Mouse (Mus musculus): ENCODE data around the gene Parl. TPM values are rescaled to one million over a fixed set of nuclear protein-coding genes. Genes with fewer than 3 reads are reported as not detected.

The Parl gene
- polyA plus RNA-seq, 1 experiment: 46.3 TPM

DNA sequence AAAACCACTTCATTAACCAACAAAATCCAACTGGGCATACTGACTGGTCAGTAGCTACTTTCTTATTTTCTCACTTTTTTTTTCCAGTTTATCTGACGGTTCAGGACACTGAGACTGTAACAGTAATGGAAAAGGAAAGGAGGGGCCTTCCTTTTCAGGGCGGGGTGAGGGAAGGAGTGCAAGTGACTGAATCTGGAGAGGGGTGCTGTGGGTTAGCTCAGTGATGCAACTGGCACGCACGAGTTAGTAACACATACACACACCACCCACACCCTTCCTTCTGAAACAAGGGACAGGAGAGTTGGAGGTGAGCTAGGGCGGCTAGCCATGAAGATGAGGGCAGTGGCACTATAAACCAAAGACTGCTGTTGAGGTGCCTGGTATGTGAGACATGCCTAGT is 21.7 kb upstream of the Parl start:
- Histone ChIP-seq H3K36me3 (ENCODE audit: control insufficient read depth, insufficient read depth, low read length) (no peaks in the 10 kb centered on the region), H3K4me3 (ENCODE audit: control insufficient read depth, insufficient read depth, low read length) (no peak overlapping the region), H3K4me1 (replicated peaks; ENCODE audit: control insufficient read depth, insufficient read depth, low read length) (no peaks in the 10 kb centered on the region), H3K27ac (ENCODE audit: control insufficient read depth, insufficient read depth, low read length) (no peak overlapping the region), H3K27me3 (ENCODE audit: control insufficient read depth, insufficient read depth, low read length) (no peaks in the 10 kb centered on the region)
- 83% methylated on average over 5 of the region's 5 CpGs for WGBS
- no peak for TF ChIP-seq CTCF (IDR thresholded peaks at IDR 0.05; ENCODE audit: borderline replicate concordance, control insufficient read depth, extremely low read depth, insufficient read depth, low read length, poor library complexity)
- no peak for TF ChIP-seq POLR2A (IDR thresholded peaks at IDR 0.05; ENCODE audit: control insufficient read depth, extremely low read depth, insufficient read depth, low read length, poor library complexity)
- no peak for DNase-seq

GRCm38 (mm10) chr16:20322274-20322673 is 20.1 kb upstream of the Parl start:
- TF ChIP-seq POLR2A (IDR thresholded peaks at IDR 0.05; ENCODE audit: control insufficient read depth, extremely low read depth, insufficient read depth, low read length, poor library complexity) (no peak), CTCF (IDR thresholded peaks at IDR 0.05; ENCODE audit: borderline replicate concordance, control insufficient read depth, extremely low read depth, insufficient read depth, low read length, poor library complexity) (no peak)
- Histone ChIP-seq H3K36me3 (ENCODE audit: control insufficient read depth, insufficient read depth, low read length) (no peaks in the 10 kb centered on the region), H3K27ac (ENCODE audit: control insufficient read depth, insufficient read depth, low read length) (no peak overlapping the region), H3K27me3 (ENCODE audit: control insufficient read depth, insufficient read depth, low read length) (no peaks in the 10 kb centered on the region), H3K4me1 (replicated peaks; ENCODE audit: control insufficient read depth, insufficient read depth, low read length) (no peaks in the 10 kb centered on the region), H3K4me3 (ENCODE audit: control insufficient read depth, insufficient read depth, low read length) (no peak overlapping the region)
- peak; percentile 7 for DNase-seq
- WGBS: 91% methylated on average over 4 of the region's 4 CpGs

GRCm38 (mm10) chr16:20316770-20317169 is 14.6 kb upstream of the Parl start:
- H3K4me3 ChIP-seq (ENCODE audit: control insufficient read depth, insufficient read depth, low read length): no peak overlapping the region
- H3K27ac ChIP-seq (ENCODE audit: control insufficient read depth, insufficient read depth, low read length): no peak overlapping the region
- TF ChIP-seq CTCF (IDR thresholded peaks at IDR 0.05; ENCODE audit: borderline replicate concordance, control insufficient read depth, extremely low read depth, insufficient read depth, low read length, poor library complexity) (no peak), POLR2A (IDR thresholded peaks at IDR 0.05; ENCODE audit: control insufficient read depth, extremely low read depth, insufficient read depth, low read length, poor library complexity) (no peak)
- no peak for DNase-seq
- no peaks in the 10 kb centered on the region for H3K27me3 ChIP-seq (ENCODE audit: control insufficient read depth, insufficient read depth, low read length)
- no peaks in the 10 kb centered on the region for H3K36me3 ChIP-seq (ENCODE audit: control insufficient read depth, insufficient read depth, low read length)
- H3K4me1 ChIP-seq (replicated peaks; ENCODE audit: control insufficient read depth, insufficient read depth, low read length): no peaks in the 10 kb centered on the region
- whole genome bisulfite sequencing: 93% methylated on average over 6 of the region's 6 CpGs

DNA sequence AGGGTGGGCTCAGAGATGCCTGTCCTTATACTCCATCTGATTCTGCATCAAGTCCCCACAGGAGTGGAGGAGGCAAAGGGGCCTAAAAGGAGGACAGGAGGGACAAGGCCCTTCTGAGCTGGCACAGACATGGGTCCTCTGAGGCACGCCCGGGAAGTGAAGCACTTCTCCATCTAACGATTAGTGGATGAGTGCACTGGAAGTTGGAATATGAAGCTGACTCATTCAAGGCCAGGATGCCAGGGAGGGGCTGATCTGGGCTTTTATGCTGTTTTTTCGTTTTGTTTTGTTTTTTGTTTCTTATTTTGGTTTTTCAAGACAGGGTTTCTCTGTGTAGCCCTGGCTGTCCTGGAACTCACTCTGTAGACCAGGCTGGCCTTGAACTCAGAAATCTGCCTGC is 13.1 kb upstream of the Parl start:
- Histone ChIP-seq H3K4me1 (replicated peaks; ENCODE audit: control insufficient read depth, insufficient read depth, low read length) (no peaks in the 10 kb centered on the region), H3K27ac (ENCODE audit: control insufficient read depth, insufficient read depth, low read length) (no peak overlapping the region), H3K27me3 (ENCODE audit: control insufficient read depth, insufficient read depth, low read length) (no peaks in the 10 kb centered on the region), H3K4me3 (ENCODE audit: control insufficient read depth, insufficient read depth, low read length) (no peak overlapping the region), H3K36me3 (ENCODE audit: control insufficient read depth, insufficient read depth, low read length) (no peaks in the 10 kb centered on the region)
- TF ChIP-seq POLR2A (IDR thresholded peaks at IDR 0.05; ENCODE audit: control insufficient read depth, extremely low read depth, insufficient read depth, low read length, poor library complexity): no peak
- TF ChIP-seq CTCF (IDR thresholded peaks at IDR 0.05; ENCODE audit: borderline replicate concordance, control insufficient read depth, extremely low read depth, insufficient read depth, low read length, poor library complexity): no peak
- WGBS: 94% methylated on average over 4 of the region's 4 CpGs
- DNase-seq: no peak

- H3K27ac ChIP-seq (ENCODE audit: control insufficient read depth, insufficient read depth, low read length): no peak overlapping the region
- no peaks in the 10 kb centered on the region for H3K27me3 ChIP-seq (ENCODE audit: control insufficient read depth, insufficient read depth, low read length)
- H3K4me3 ChIP-seq (ENCODE audit: control insufficient read depth, insufficient read depth, low read length): no peak overlapping the region
- no peaks in the 10 kb centered on the region for H3K4me1 ChIP-seq (replicated peaks; ENCODE audit: control insufficient read depth, insufficient read depth, low read length)
- TF ChIP-seq CTCF (IDR thresholded peaks at IDR 0.05; ENCODE audit: borderline replicate concordance, control insufficient read depth, extremely low read depth, insufficient read depth, low read length, poor library complexity): no peak
- no peak for TF ChIP-seq POLR2A (IDR thresholded peaks at IDR 0.05; ENCODE audit: control insufficient read depth, extremely low read depth, insufficient read depth, low read length, poor library complexity)
- DNase-seq: no peak
- no peaks in the 10 kb centered on the region for H3K36me3 ChIP-seq (ENCODE audit: control insufficient read depth, insufficient read depth, low read length)
- WGBS: 91% methylated on average over 14 of the region's 14 CpGs
Observed at GRCm38 (mm10) chr16:20312272-20312671, 10.1 kb upstream of the Parl start.

GRCm38 (mm10) chr16:20300076-20300475 is 2.1 kb downstream of the Parl start:
- Histone ChIP-seq H3K4me3 (ENCODE audit: control insufficient read depth, insufficient read depth, low read length) (no peak overlapping the region), H3K27ac (ENCODE audit: control insufficient read depth, insufficient read depth, low read length) (no peak overlapping the region), H3K4me1 (replicated peaks; ENCODE audit: control insufficient read depth, insufficient read depth, low read length) (peaks cover 10% of the 10 kb centered on the region), H3K27me3 (ENCODE audit: control insufficient read depth, insufficient read depth, low read length) (no peaks in the 10 kb centered on the region), H3K36me3 (ENCODE audit: control insufficient read depth, insufficient read depth, low read length) (peaks cover 15% of the 10 kb centered on the region)
- WGBS: 94% methylated on average over 2 of the region's 2 CpGs
- DNase-seq: no peak
- no peak for TF ChIP-seq CTCF (IDR thresholded peaks at IDR 0.05; ENCODE audit: borderline replicate concordance, control insufficient read depth, extremely low read depth, insufficient read depth, low read length, poor library complexity)
- no peak for TF ChIP-seq POLR2A (IDR thresholded peaks at IDR 0.05; ENCODE audit: control insufficient read depth, extremely low read depth, insufficient read depth, low read length, poor library complexity)

- H3K36me3 ChIP-seq (ENCODE audit: control insufficient read depth, insufficient read depth, low read length): peaks cover 48% of the 10 kb centered on the region
- no peak overlapping the region for H3K27ac ChIP-seq (ENCODE audit: control insufficient read depth, insufficient read depth, low read length)
- H3K27me3 ChIP-seq (ENCODE audit: control insufficient read depth, insufficient read depth, low read length): no peaks in the 10 kb centered on the region
- 85% methylated on average over 4 of the region's 4 CpGs for WGBS
- H3K4me1 ChIP-seq (replicated peaks; ENCODE audit: control insufficient read depth, insufficient read depth, low read length): no peaks in the 10 kb centered on the region
- DNase-seq: no peak
- H3K4me3 ChIP-seq (ENCODE audit: control insufficient read depth, insufficient read depth, low read length): no peak overlapping the region
- TF ChIP-seq CTCF (IDR thresholded peaks at IDR 0.05; ENCODE audit: borderline replicate concordance, control insufficient read depth, extremely low read depth, insufficient read depth, low read length, poor library complexity) (no peak), POLR2A (IDR thresholded peaks at IDR 0.05; ENCODE audit: control insufficient read depth, extremely low read depth, insufficient read depth, low read length, poor library complexity) (no peak)
Observed at GRCm38 (mm10) chr16:20280238-20280637, 21.9 kb downstream of the Parl start.

Data from thymus, adult 2 months (tissue).